Mouse (Mus musculus) cortical plate, adult 2 months (tissue): ENCODE measurements around the gene Syne1.

Source experiments
- CTCF ChIP-seq: fragments of 200-500 bp; IDR thresholded peaks from 2 replicates; pipeline ENCODE4 v1.5.1; 2011; ENCODE audit warnings: mild to moderate bottlenecking, control low read depth, low read length; ENCODE audit not compliant: insufficient read depth; ENCODE audit errors: extremely low read depth
- POLR2A ChIP-seq: fragments of 200-500 bp; IDR thresholded peaks from 2 replicates; pipeline ENCODE4 v1.6.1; 2011; ENCODE audit warnings: mild to moderate bottlenecking, low read length, control low read depth; ENCODE audit not compliant: insufficient read depth; ENCODE audit errors: extremely low read depth

- TF ChIP-seq CTCF (no peak), POLR2A (no peak; the same call in 1 of the 2 replicates)
Observed at GRCm38 (mm10) chr10:5378969-5379368, 172.3 kb downstream of the Syne1 start.
